In genomic region chr12:86082481-86083012, GRCm38 (mm10) we compare ENCODE assay signal across 8 mouse cellular contexts. TPM values are rescaled to one million over a fixed set of nuclear protein-coding genes. Genes with fewer than 3 reads are reported as not detected.
DNase-seq lines count a peak whose midpoint lies in the region; ATAC-seq and TF ChIP-seq lines count a peak whose summit lies in the region.

Gene Ift43 (plus strand): TSS chr12:86082541.

- in situ Hi-C loops in Patski (cut with MboI; ENCODE audit: low pct_unique_long_range_greater_than_20kb) = loop anchor here (25.0 kb wide), 2 partner anchors 745 to 805 kb away; partner anchors contain the start of genes Irf2bpl and Nek9

- H3K27ac ChIP-seq in hindbrain, embryonic 14.5 days = peak within 1 kb of the TSS; percentile 48

- no peak for DNase-seq in Patski (ENCODE audit: low read depth, low spot score)
- DNase-seq in cerebellum, postnatal 10 days = peak; percentile 94
- DNase-seq in frontal cortex, postnatal 36 days (ENCODE audit: low spot score in 2 of 2) = peak; percentile 82 to 87
- peak; percentile 90 for DNase-seq in hindbrain, embryonic 14.5 days (ENCODE audit: low spot score)
- peak; percentile 71 to 81 for DNase-seq in layer of hippocampus, postnatal 36 days
- DNase-seq in lung, postnatal 4 days = peak; percentile 87 to 89
- peak; percentile 91 for DNase-seq in right cerebral cortex, postnatal 10 days (ENCODE audit: low spot score in 2 of 2)
- no peak for DNase-seq in c-Kit-positive CD71-positive TER-119-positive erythroid progenitor cells, embryonic 14.5 days (ENCODE audit: low spot score)

- 0 out of 2 replicates have a peak, but pooled peaks cover 11% of the 10 kb centered on the region for H3K36me3 ChIP-seq in hindbrain, embryonic 14.5 days (replicated peaks; ENCODE audit: control insufficient read depth, insufficient read depth)

- H3K27me3 ChIP-seq in Patski = no peaks in the 10 kb centered on the region
- no peaks in the 10 kb centered on the region for H3K27me3 ChIP-seq in hindbrain, embryonic 14.5 days (ENCODE audit: control insufficient read depth, insufficient read depth, low read length)

- H3K9ac ChIP-seq in hindbrain, embryonic 14.5 days = peak within 1 kb of the TSS; percentile 68

- H3K4me1 ChIP-seq in hindbrain, embryonic 14.5 days (replicated peaks; ENCODE audit: control insufficient read depth, insufficient read depth, low read length) = peaks cover 17% of the 10 kb centered on the region

- CTCF ChIA-PET in Patski (lab: Charles Lee) = interaction anchor here (1.4 kb wide), 1 partner anchor 239 kb away, joined by 3 read pairs; no protein-coding TSS in a partner anchor

- H3K9me3 ChIP-seq in hindbrain, embryonic 14.5 days (ENCODE audit: control insufficient read depth, low read length) = no peaks in the 10 kb centered on the region

- ATAC-seq in Patski = peak; percentile 24
- peak; percentile 79 for ATAC-seq in hindbrain, embryonic 14.5 days (ENCODE audit: low FRiP score)

- H3K4me2 ChIP-seq in hindbrain, embryonic 14.5 days (replicated peaks) = peak within 1 kb of the TSS; percentile 83

- WGBS in hindbrain, embryonic 14.5 days = under 1% methylated on average over 35 of the region's 35 CpGs

- POLR2A ChIA-PET in Patski (lab: Charles Lee) = interaction anchor here (0.5 to 0.7 kb wide), 2 partner anchors 45 to 177 kb away, joined by 3 to 5 read pairs; no protein-coding TSS in a partner anchor

- peak within 1 kb of the TSS; percentile 60 for H3K4me3 ChIP-seq in hindbrain, embryonic 14.5 days (replicated peaks; ENCODE audit: low read length)

- no peak for TF ChIP-seq CTCF in Patski (IDR thresholded peaks at IDR 0.05)

RNA-seq across cellular contexts. Expression of gene Ift43, which starts in this region (rescaled TPM):
- polyA plus RNA-seq in Patski (2021) = 108 TPM
- 38.2 and 53.2 TPM in 2 replicates for polyA plus RNA-seq in hindbrain, embryonic 14.5 days (2014; fragmentation: Nextera tagmentation; extraction: Ambion mirVana)
- total RNA-seq in layer of hippocampus, postnatal 36 days (2021) = 10 to 100 TPM; 12.0 to 14.4 TPM

Comparison
In these comparisons a context has a peak if more than half of its experiments do, and no peak if none do; other contexts are left out.
1. DNase-seq: peak in cerebellum, postnatal 10 days (2 of 2), frontal cortex, postnatal 36 days (2 of 2), hindbrain, embryonic 14.5 days (single experiment), layer of hippocampus, postnatal 36 days (2 of 2), lung, postnatal 4 days (2 of 2) and right cerebral cortex, postnatal 10 days (2 of 2); none in Patski (single experiment) and c-Kit-positive CD71-positive TER-119-positive erythroid progenitor cells, embryonic 14.5 days (single experiment).